Mouse (Mus musculus) thymus, adult 2 months (tissue): ENCODE data around the gene Foxk1.

Experiments
- CTCF ChIP-seq: fragments of 200-500 bp; IDR thresholded peaks from 2 replicates; pipeline ENCODE4 v1.5.1; 2012; ENCODE audit warnings: mild to moderate bottlenecking, control low read depth, low read length, moderate library complexity, borderline replicate concordance; ENCODE audit not compliant: control insufficient read depth, poor library complexity, insufficient read depth; ENCODE audit errors: extremely low read depth
- POLR2A ChIP-seq: fragments of 200-500 bp; IDR thresholded peaks from 2 replicates; pipeline ENCODE4 v1.6.1; 2012; ENCODE audit warnings: mild to moderate bottlenecking, low read length, control low read depth, moderate library complexity; ENCODE audit not compliant: control insufficient read depth, poor library complexity, insufficient read depth; ENCODE audit errors: extremely low read depth

GRCm38 (mm10) chr5:142489955-142490707 is 88.8 kb downstream of the Foxk1 start:
- no peak for TF ChIP-seq POLR2A
- no peak for TF ChIP-seq CTCF
